Mouse (Mus musculus): ENCODE measurements at regions not wholly inside any gene's neighbourhood (a gene's known extent, or its start where the extent isn't known, plus 50 kb on each side); places are given as distances from the start of the nearest gene placed in this dataset.
"Not testable (repeated sequence)": the region's sequence is repeated elsewhere in the genome, so short reads cannot be mapped to it uniquely, and the experiment has no call there.

DNA sequence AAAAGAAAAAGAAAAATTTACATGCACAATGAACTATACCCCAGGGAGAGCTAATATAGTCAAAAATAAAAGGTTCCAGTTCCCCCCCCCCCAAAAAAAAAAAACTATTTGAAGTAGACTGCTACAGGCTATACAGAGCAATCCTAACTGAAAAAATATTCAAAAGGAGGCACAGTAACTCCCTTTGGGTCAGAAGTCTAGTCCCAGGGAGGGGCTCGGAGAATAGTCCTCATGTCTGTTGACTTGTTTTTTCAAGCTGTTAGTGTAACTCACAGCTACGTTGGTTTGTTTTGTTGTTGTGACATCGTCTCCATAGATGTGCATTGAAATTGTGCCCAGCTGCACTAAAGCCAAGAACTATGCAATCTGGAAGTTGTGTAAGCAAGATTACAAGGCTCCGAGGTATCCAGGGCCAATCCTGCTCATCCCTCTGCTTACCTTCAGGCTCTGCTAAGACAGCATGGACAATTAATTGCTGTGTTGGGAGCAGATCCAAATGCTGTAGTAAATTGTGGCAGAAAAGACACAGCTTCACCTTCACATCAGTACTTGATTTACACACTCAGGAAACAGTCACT lies 137.2 kb upstream of the Pnpt1 start:
- CTCF ChIA-PET: no interaction called here
- POLR2A ChIA-PET: no interaction called here

DNA sequence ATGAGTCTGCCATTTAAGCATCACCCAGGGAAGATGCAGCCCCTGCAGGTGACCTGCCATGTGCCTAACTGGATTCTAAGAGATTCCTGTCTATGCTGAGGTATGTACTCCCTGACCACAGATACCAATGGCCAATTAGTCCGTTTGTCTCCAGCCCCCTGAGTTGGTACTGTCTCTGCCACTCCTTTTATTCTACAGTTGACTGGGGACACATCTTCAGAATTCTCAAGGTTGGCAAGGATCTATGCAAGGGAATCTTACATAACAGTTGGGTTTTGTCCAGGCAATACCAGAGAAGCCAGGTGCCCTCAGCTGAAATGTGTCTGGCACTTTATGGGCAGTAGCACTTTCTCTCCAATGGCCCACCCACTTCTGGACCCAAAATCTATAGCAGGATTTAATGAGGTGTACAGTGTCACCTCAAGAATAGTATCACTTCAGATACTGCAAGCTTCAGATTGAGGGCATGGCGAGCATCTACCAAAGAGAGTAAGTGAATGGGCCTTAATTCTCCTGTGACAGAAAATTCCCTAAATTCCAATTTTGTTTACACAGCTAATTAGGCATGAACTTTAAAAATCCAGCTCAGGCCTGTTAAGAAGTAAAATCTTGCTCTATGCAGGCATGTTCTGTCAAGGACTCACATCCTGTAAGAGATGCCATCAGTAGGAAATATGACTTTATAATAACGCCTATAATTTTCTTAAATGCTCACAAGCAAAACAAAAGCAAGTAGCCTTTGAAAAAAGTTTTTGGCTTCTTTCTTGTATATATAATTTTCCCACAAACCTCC lies 132.0 kb upstream of the Pnpt1 start:
- POLR2A ChIA-PET: no interaction called here
- CTCF ChIA-PET: no interaction called here

DNA sequence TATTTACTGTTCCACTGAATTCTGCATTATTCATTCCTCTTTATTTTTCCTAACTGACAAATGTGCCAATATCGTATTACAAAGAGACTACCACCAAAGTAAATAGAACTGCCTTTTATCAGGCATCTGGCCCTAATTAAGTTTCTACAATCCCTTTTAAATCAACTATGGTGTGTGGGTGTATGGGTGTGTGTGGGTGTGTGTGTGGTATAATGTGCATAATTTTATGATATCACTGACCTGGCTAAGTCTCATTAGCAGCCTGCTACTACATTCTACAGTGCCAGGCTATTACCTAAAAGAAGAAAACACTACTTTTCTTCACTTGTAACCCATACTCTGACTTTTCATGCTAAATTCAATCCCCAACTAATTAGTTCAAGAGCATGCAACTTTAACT lies 131.3 kb upstream of the Pnpt1 start:
- ChIA-PET CTCF (no interaction called here), POLR2A (no interaction called here)

DNA sequence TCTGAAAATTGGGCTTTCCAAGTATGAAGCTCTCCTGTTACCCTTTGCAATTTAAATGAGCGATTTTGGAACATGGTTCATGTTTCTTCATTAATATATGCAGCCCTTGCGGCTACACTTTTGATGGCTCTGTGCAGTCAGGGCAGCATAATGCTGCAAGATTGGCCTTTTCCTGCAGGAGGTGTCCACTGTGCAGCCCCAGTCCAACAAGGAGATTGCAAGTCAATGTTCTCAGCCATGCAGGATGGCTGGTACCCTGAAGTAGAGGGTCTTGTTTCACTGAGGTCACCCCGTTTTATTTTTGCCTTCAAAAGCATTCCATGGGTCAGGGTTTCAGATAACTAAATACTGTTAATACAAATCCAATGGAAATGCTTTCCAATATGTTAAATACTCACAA lies 130.9 kb upstream of the Pnpt1 start:
- ChIA-PET CTCF (no interaction called here), POLR2A (no interaction called here)

DNA sequence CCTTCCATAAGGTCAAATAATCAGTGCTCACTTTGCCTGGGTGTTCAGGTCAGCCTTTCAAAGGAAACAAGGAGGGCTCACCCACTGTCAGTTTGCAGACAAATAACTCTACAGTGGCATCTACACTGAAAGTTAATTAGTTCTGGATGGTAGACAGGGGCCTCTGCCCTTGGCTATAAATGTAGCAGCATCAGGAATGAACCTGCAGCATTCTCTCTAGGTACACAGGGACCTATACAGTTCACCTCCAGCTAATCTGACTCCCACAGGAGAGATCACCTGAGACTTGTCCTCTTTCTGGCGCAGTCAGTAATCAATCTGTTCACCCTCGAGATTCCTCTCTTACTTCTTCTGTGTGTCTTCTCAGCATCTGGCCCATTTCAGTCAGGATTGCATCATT lies 130.3 kb upstream of the Pnpt1 start:
- ChIA-PET POLR2A (no interaction called here), CTCF (no interaction called here)

DNA sequence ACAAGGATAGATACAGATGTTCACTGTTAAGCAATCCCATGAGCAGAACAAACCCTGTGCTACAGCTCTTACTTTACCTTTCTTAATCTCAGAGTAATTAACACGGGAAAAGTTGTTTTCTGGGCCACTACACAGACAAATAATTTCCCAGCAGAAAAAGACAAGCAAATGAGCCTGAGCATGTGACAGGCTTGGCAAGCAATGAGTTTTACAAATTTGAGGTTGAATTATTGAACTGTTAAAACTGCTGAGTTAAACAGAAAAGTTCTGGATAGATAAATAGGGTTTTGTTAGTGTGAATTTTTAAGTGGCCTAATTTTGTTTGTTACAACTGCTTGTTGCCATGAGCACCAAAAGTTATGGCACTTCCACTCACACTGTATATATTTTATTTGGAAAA lies 113.1 kb upstream of the Pnpt1 start:
- CTCF ChIA-PET: no interaction called here

DNA sequence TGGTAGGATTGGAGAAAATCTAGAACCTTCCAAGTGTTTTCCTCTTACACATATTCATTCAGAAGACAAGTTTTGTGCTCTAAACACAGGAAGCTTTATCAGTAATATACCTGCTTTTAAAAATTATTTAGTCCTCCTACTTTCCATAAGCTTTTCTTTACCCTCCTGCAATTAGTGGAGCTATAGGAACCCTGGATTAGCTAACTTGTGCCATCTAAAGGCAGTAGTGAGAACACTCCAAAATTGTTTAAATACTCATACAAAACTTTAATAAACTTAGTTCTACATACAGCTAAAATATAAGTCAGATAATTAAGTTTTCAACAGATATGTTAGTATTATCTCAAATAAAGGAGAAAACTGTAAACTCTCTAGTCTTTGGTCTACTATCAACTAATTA lies 89.7 kb upstream of the Pnpt1 start:
- CTCF ChIA-PET: no interaction called here
- POLR2A ChIA-PET: interaction anchor here in 1 of 4 experiments (0.5 kb wide), 1 partner anchor 1040 kb away, joined by 3 read pairs; no protein-coding TSS in a partner anchor

More for the DNA sequence above, 113.1 kb upstream of the Pnpt1 start:
- POLR2A ChIA-PET: no interaction called here

DNA sequence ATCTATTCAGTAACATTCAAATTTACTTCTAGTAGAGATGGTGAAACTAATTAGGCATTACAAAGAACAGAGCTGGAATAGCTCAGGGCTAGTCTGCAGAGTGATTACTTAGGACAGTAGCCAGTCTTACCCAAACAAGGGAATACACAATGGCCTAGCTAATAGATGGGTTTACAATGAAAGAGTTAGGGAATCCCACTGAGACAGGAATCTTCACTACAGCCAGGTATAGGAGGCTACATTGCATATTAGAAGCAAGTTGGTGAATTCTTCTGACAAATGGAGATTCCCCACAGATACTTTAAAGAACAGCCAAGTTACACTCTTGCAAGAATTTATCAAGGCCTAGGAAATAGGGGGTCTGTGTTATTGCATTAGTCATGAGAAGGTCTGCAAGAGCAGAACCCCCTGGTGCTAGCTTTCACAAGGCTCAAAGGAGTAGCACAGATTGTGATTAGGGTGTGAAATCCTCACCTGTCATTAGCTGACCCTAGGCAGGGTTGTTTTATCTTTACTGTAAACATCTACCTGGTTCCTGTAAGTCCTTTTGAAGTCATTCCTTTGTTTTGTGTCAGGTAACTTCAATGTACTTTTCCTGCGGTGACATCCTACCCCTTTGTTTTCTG lies 82.4 kb upstream of the Pnpt1 start:
- POLR2A ChIA-PET: interaction anchor here in 2 of 4 experiments (0.6 to 0.7 kb wide), 2 partner anchors 135 to 190 kb away, joined by 3 read pairs; no protein-coding TSS in a partner anchor
- CTCF ChIA-PET: not testable (repeated sequence)

DNA sequence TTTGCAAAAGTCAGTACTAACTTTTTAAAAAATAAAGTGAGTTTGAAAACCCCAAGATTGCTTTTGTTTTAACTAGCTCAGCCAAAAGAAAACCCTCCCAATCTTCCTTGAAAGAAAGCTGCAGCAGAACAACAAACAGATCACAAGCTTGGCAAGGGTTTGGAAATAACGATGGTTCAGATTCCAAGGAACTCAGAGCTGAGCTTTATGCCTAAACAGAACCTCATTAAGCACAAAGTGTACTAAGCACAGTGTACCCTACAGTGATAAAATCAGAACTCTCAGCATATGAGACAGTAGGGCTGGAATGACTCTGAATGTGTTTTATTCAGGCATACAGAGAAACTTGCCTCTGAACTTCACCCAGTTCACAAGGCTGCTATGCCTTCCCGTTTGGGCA lies 77.9 kb upstream of the Pnpt1 start:
- ChIA-PET POLR2A (no interaction called here), CTCF (interaction anchor here in 1 of 4 experiments (0.6 kb wide), 1 partner anchor 70 kb away, joined by 4 read pairs; no protein-coding TSS in a partner anchor)

DNA sequence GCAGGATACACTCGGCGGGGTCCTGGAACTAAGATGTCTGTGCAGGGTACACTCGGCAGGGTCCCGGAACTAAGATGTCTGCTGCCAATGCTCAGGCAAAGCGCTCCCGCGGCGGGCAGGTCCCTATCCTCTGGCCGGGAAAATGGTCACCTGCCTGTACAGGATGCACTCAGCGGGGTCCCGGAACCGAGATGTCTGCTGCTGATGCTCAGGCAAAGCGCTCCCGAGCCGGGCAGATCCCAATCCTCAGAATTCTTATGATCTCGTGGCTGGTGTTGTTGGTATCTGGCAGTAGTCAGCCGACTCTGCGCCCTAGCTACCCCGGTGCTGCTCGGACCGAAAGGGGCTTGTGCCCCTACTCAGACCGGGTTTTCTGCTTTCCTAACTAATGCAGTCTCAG lies 61.0 kb upstream of the Pnpt1 start:
- POLR2A ChIA-PET: interaction anchor here in 2 of 4 experiments (0.6 to 0.7 kb wide), 2 partner anchors 299 to 976 kb away, joined by 3 read pairs; no protein-coding TSS in a partner anchor
- CTCF ChIA-PET: not testable (repeated sequence)

DNA sequence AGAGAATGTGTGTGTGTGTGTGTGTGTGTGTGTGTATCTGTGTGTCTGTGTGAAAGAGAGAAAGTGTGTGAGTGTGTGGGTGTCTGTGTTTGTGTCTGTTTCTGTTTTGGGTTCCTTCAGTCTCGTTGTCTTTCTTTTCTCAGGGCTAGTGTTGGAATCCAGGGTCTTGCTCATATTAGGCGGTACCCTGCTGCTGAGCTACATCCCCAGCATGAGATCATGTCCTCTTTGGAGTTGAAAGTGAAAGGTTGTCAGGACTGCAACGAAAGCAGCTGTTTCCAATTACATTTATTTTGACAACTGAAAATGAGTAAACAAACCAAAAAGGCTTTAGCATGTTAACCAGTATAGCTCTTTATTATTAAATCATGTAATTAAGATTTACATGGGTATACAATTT lies 58.3 kb upstream of the Pnpt1 start:
- CTCF ChIA-PET: no interaction called here
- POLR2A ChIA-PET: interaction anchor here in 1 of 4 experiments (0.7 kb wide), 1 partner anchor 35 kb away, joined by 3 read pairs; no protein-coding TSS in a partner anchor
